Mouse (Mus musculus): ENCODE results near the gene Mlec. TPM values are rescaled to one million over a fixed set of nuclear protein-coding genes. Genes with fewer than 3 reads are reported as not detected.
A peak's percentile ranks its signal among the peaks of the same experiment; 100 is the strongest.
"Not testable (repeated sequence)": the region's sequence is repeated elsewhere in the genome, so short reads cannot be mapped to it uniquely, and the experiment has no call there.

The Mlec gene
- polyA plus RNA-seq, 1 experiment, result 112 TPM

GRCm38 (mm10) chr5:115166815-115167194 lies 8.8 kb upstream of the Mlec start:
- TF ChIP-seq MYOD1 (IDR thresholded peaks at IDR 0.05; ENCODE audit: control insufficient read depth in 1 of 3, insufficient read length in 2 of 3, low read depth in 2 of 3) (no peak), MYOG (IDR thresholded peaks at IDR 0.05; ENCODE audit: control insufficient read depth in 1 of 3, insufficient read depth in 1 of 3, insufficient read length in 2 of 3, low read depth in 2 of 3) (no peak), SRF (IDR thresholded peaks at IDR 0.05; ENCODE audit: control insufficient read depth, insufficient read length, low read depth) (no peak), TCF12 (IDR thresholded peaks at IDR 0.05; ENCODE audit: insufficient read depth, poor library complexity, severe bottlenecking) (no peak), POLR2AphosphoS2 (IDR thresholded peaks at IDR 0.05; ENCODE audit: insufficient read length, low read depth) (no peak), TCF3 (IDR thresholded peaks at IDR 0.05; ENCODE audit: insufficient read length, low read depth) (no peak)
- Histone ChIP-seq H3K36me3 (ENCODE audit: control insufficient read depth, insufficient read depth) (no peaks in the 10 kb centered on the region), H3K79me2 (ENCODE audit: control insufficient read depth, insufficient read depth) (no peaks in the 10 kb centered on the region), H3K4me3 (no peak overlapping the region), H3K27me3 (ENCODE audit: control insufficient read depth, insufficient read depth, insufficient read length) (no peaks in the 10 kb centered on the region), H3ac (ENCODE audit: control insufficient read depth, insufficient read length) (no peak overlapping the region), H3K4me2 (ENCODE audit: low read depth) (no peak overlapping the region)

GRCm38 (mm10) chr5:115165895-115166814 lies 8.2 kb upstream of the Mlec start:
- H3K36me3 ChIP-seq (ENCODE audit: control insufficient read depth, insufficient read depth), result no peaks in the 10 kb centered on the region
- TF ChIP-seq POLR2AphosphoS2 (IDR thresholded peaks at IDR 0.05; ENCODE audit: insufficient read length, low read depth), result no peak
- TF ChIP-seq REST (IDR thresholded peaks at IDR 0.05; ENCODE audit: insufficient read depth, insufficient read length), result no peak
- TF ChIP-seq MAX (IDR thresholded peaks at IDR 0.05; ENCODE audit: low read depth), result no peak
- no peak for TF ChIP-seq TCF12 (IDR thresholded peaks at IDR 0.05; ENCODE audit: insufficient read depth, poor library complexity, severe bottlenecking)
- TF ChIP-seq SRF (IDR thresholded peaks at IDR 0.05; ENCODE audit: control insufficient read depth, insufficient read length, low read depth), result no peak
- no peak for TF ChIP-seq E2F4 (IDR thresholded peaks at IDR 0.05; ENCODE audit: insufficient read depth)
- no peak for TF ChIP-seq MYOG (IDR thresholded peaks at IDR 0.05; ENCODE audit: control insufficient read depth in 1 of 3, insufficient read depth in 1 of 3, insufficient read length in 2 of 3, low read depth in 2 of 3)
- TF ChIP-seq MYOD1 (IDR thresholded peaks at IDR 0.05; ENCODE audit: control insufficient read depth in 1 of 3, insufficient read length in 2 of 3, low read depth in 2 of 3), result no peak
- no peak for TF ChIP-seq USF1 (IDR thresholded peaks at IDR 0.05; ENCODE audit: low read depth)
- no peak for TF ChIP-seq POLR2A (IDR thresholded peaks at IDR 0.05; ENCODE audit: insufficient read length, low read depth)
- no peak for TF ChIP-seq TCF3 (IDR thresholded peaks at IDR 0.05; ENCODE audit: insufficient read length, low read depth)
- TF ChIP-seq CEBPB (IDR thresholded peaks at IDR 0.05; ENCODE audit: insufficient read depth, poor library complexity, severe bottlenecking), result no peak
- no peak overlapping the region for H3K4me3 ChIP-seq

GRCm38 (mm10) chr5:115165351-115165750 lies 7.4 kb upstream of the Mlec start:
- Histone ChIP-seq H3K79me2 (ENCODE audit: control insufficient read depth, insufficient read depth) (no peaks in the 10 kb centered on the region), H3K27me3 (ENCODE audit: control insufficient read depth, insufficient read depth, insufficient read length) (no peaks in the 10 kb centered on the region), H3K4me3 (no peak overlapping the region), H3ac (ENCODE audit: control insufficient read depth, insufficient read length) (no peak overlapping the region), H3K36me3 (ENCODE audit: control insufficient read depth, insufficient read depth) (no peaks in the 10 kb centered on the region), H3K4me2 (ENCODE audit: low read depth) (peak overlapping the region; percentile 7)
- TF ChIP-seq MYOD1 (IDR thresholded peaks at IDR 0.05; ENCODE audit: control insufficient read depth in 1 of 3, insufficient read length in 2 of 3, low read depth in 2 of 3) (no peak), TCF12 (IDR thresholded peaks at IDR 0.05; ENCODE audit: insufficient read depth, poor library complexity, severe bottlenecking) (no peak), TCF3 (IDR thresholded peaks at IDR 0.05; ENCODE audit: insufficient read length, low read depth) (no peak), MAX (IDR thresholded peaks at IDR 0.05; ENCODE audit: low read depth) (no peak), REST (IDR thresholded peaks at IDR 0.05; ENCODE audit: insufficient read depth, insufficient read length) (no peak), MYOG (IDR thresholded peaks at IDR 0.05; ENCODE audit: control insufficient read depth in 1 of 3, insufficient read depth in 1 of 3, insufficient read length in 2 of 3, low read depth in 2 of 3) (no peak), POLR2AphosphoS2 (IDR thresholded peaks at IDR 0.05; ENCODE audit: insufficient read length, low read depth) (no peak), POLR2A (IDR thresholded peaks at IDR 0.05; ENCODE audit: insufficient read length, low read depth) (no peak), E2F4 (IDR thresholded peaks at IDR 0.05; ENCODE audit: insufficient read depth) (no peak), SRF (IDR thresholded peaks at IDR 0.05; ENCODE audit: control insufficient read depth, insufficient read length, low read depth) (no peak), USF1 (IDR thresholded peaks at IDR 0.05; ENCODE audit: low read depth) (no peak), CEBPB (IDR thresholded peaks at IDR 0.05; ENCODE audit: insufficient read depth, poor library complexity, severe bottlenecking) (no peak)

More at GRCm38 (mm10) chr5:115165895-115166814, 8.2 kb upstream of the Mlec start:
- H3K4me2 ChIP-seq (ENCODE audit: low read depth), result no peak overlapping the region
- no peaks in the 10 kb centered on the region for H3K27me3 ChIP-seq (ENCODE audit: control insufficient read depth, insufficient read depth, insufficient read length)
- H3ac ChIP-seq (ENCODE audit: control insufficient read depth, insufficient read length), result no peak overlapping the region
- no peaks in the 10 kb centered on the region for H3K79me2 ChIP-seq (ENCODE audit: control insufficient read depth, insufficient read depth)

GRCm38 (mm10) chr5:115164446-115164845 lies 6.5 kb upstream of the Mlec start:
- not testable (repeated sequence) for H3K4me2 ChIP-seq (ENCODE audit: low read depth); H3ac ChIP-seq (ENCODE audit: control insufficient read depth, insufficient read length); H3K4me3 ChIP-seq; H3K79me2 ChIP-seq (ENCODE audit: control insufficient read depth, insufficient read depth); H3K27me3 ChIP-seq (ENCODE audit: control insufficient read depth, insufficient read depth, insufficient read length); H3K36me3 ChIP-seq (ENCODE audit: control insufficient read depth, insufficient read depth)

- no peaks in the 10 kb centered on the region for H3K79me2 ChIP-seq (ENCODE audit: control insufficient read depth, insufficient read depth)
- H3K27me3 ChIP-seq (ENCODE audit: control insufficient read depth, insufficient read depth, insufficient read length), result no peaks in the 10 kb centered on the region
- no peak for TF ChIP-seq POLR2A (IDR thresholded peaks at IDR 0.05; ENCODE audit: insufficient read length, low read depth)
- TF ChIP-seq MYOG (IDR thresholded peaks at IDR 0.05; ENCODE audit: control insufficient read depth in 1 of 3, insufficient read depth in 1 of 3, insufficient read length in 2 of 3, low read depth in 2 of 3), result no peak
- TF ChIP-seq CEBPB (IDR thresholded peaks at IDR 0.05; ENCODE audit: insufficient read depth, poor library complexity, severe bottlenecking), result no peak
- no peak for TF ChIP-seq USF1 (IDR thresholded peaks at IDR 0.05; ENCODE audit: low read depth)
- TF ChIP-seq MAX (IDR thresholded peaks at IDR 0.05; ENCODE audit: low read depth), result no peak
- no peak for TF ChIP-seq E2F4 (IDR thresholded peaks at IDR 0.05; ENCODE audit: insufficient read depth)
- no peak for TF ChIP-seq MYOD1 (IDR thresholded peaks at IDR 0.05; ENCODE audit: control insufficient read depth in 1 of 3, insufficient read length in 2 of 3, low read depth in 2 of 3)
- TF ChIP-seq SRF (IDR thresholded peaks at IDR 0.05; ENCODE audit: control insufficient read depth, insufficient read length, low read depth), result no peak
- TF ChIP-seq REST (IDR thresholded peaks at IDR 0.05; ENCODE audit: insufficient read depth, insufficient read length), result no peak
- H3K4me2 ChIP-seq (ENCODE audit: low read depth), result no peak overlapping the region
- H3K4me3 ChIP-seq, result no peak overlapping the region
- H3K36me3 ChIP-seq (ENCODE audit: control insufficient read depth, insufficient read depth), result no peaks in the 10 kb centered on the region
- H3ac ChIP-seq (ENCODE audit: control insufficient read depth, insufficient read length), result no peak overlapping the region
Observed at GRCm38 (mm10) chr5:115163563-115163962, 5.6 kb upstream of the Mlec start.

- H3K4me3 ChIP-seq; H3K79me2 ChIP-seq (ENCODE audit: control insufficient read depth, insufficient read depth); H3ac ChIP-seq (ENCODE audit: control insufficient read depth, insufficient read length); H3K4me2 ChIP-seq (ENCODE audit: low read depth); H3K27me3 ChIP-seq (ENCODE audit: control insufficient read depth, insufficient read depth, insufficient read length); H3K36me3 ChIP-seq (ENCODE audit: control insufficient read depth, insufficient read depth): not testable (repeated sequence)
Observed at GRCm38 (mm10) chr5:115161940-115162279, 3.9 kb upstream of the Mlec start.

All from myocyte (in vitro differentiated cells).